In genomic region chr1:52421623-52422022, GRCm38 (mm10) we compare ENCODE assay signal across 21 mouse cellular contexts.
A peak's percentile ranks its signal among the peaks of the same experiment; 100 is the strongest.
DNase-seq lines count a peak whose midpoint lies in the region; ATAC-seq and TF ChIP-seq lines count a peak whose summit lies in the region.
"Had no signal": no experiment of that assay in that cellular context is flagged by ENCODE, and none has a peak within 500 bp of the region (broad histone marks: within the 10 kb centered on the region; RNA-seq: fewer than 3 reads in every experiment).

No protein-coding gene starts in this region.

- TF ChIP-seq CTCF in testis, adult 2 months (IDR thresholded peaks at IDR 0.05; ENCODE audit: control insufficient read depth, insufficient read depth, insufficient replicate concordance, low read depth, low read length): no peak

- peak overlapping the region; percentile 47; the same call in 1 of the 2 replicates for H3K27ac ChIP-seq in heart, embryonic 10.5 days
- H3K27ac ChIP-seq in heart, embryonic 14.5 days (replicated peaks in 1 of 2; ENCODE audit: control insufficient read depth in 1 of 2, insufficient read depth in 1 of 2, low read depth in 2 of 2, low read length in 2 of 2): peak overlapping the region; percentile 50 to 64
- 0 out of 2 replicates have a peak overlapping the region, but pooled peaks have one; percentile 26 for H3K27ac ChIP-seq in testis, adult 2 months (ENCODE audit: control insufficient read depth, insufficient read depth, low read depth, low read length)
- H3K27ac ChIP-seq: embryonic facial prominence, embryonic 15.5 days; forebrain, embryonic 10.5 days; hindbrain, embryonic 13.5 days; hindbrain, postnatal 0 days had no signal

- H3K9me3 ChIP-seq in heart, embryonic 10.5 days: no peaks in the 10 kb centered on the region
- H3K9me3 ChIP-seq in heart, embryonic 14.5 days (ENCODE audit: control insufficient read depth, low read length): no peaks in the 10 kb centered on the region
- H3K9me3 ChIP-seq: embryonic facial prominence, embryonic 15.5 days; forebrain, embryonic 10.5 days; G1E; hindbrain, embryonic 13.5 days had no signal

- intact Hi-C loops in heart, postnatal 14 days (cut with DNase I): no loop called here

- H3K36me3 ChIP-seq in heart, embryonic 10.5 days: no peaks in the 10 kb centered on the region
- no peaks in the 10 kb centered on the region for H3K36me3 ChIP-seq in heart, embryonic 14.5 days (ENCODE audit: control insufficient read depth, insufficient read depth, low read length)
- no peaks in the 10 kb centered on the region for H3K36me3 ChIP-seq in testis, adult 2 months (ENCODE audit: control insufficient read depth, insufficient read depth, low read length)
- H3K36me3 ChIP-seq: embryonic facial prominence, embryonic 15.5 days; forebrain, embryonic 10.5 days; G1E; hindbrain, embryonic 13.5 days had no signal

- no peak for ATAC-seq in heart, embryonic 14.5 days (ENCODE audit: insufficient number of reproducible peaks, insufficient read depth, low FRiP score, low read depth)
- ATAC-seq: forebrain, embryonic 14.5 days; hindbrain, postnatal 0 days had no signal

- H3K4me1 ChIP-seq in heart, embryonic 10.5 days: peaks cover 8% of the 10 kb centered on the region; the same call in 1 of the 2 replicates
- H3K4me1 ChIP-seq in heart, embryonic 14.5 days (ENCODE audit: control insufficient read depth in 2 of 2, insufficient read depth in 2 of 2, low read length in 2 of 2): peaks cover 0 to 12% of the 10 kb centered on the region in 2 experiments; a peak in 3 of 4 replicates
- H3K4me1 ChIP-seq in testis, adult 2 months (ENCODE audit: control insufficient read depth, insufficient read depth, low read length): no peaks in the 10 kb centered on the region; the same call in 1 of the 2 replicates
- H3K4me1 ChIP-seq: embryonic facial prominence, embryonic 15.5 days; forebrain, embryonic 10.5 days; hindbrain, embryonic 13.5 days had no signal

- H3K27me3 ChIP-seq in heart, embryonic 10.5 days (ENCODE audit: insufficient read depth, poor library complexity, severe bottlenecking): no peaks in the 10 kb centered on the region
- no peaks in the 10 kb centered on the region for H3K27me3 ChIP-seq in heart, embryonic 14.5 days (ENCODE audit: control insufficient read depth, insufficient read depth, low read length)
- no peaks in the 10 kb centered on the region for H3K27me3 ChIP-seq in testis, adult 2 months (ENCODE audit: control insufficient read depth, insufficient read depth, low read length)
- H3K27me3 ChIP-seq: embryonic facial prominence, embryonic 15.5 days; hindbrain, embryonic 13.5 days had no signal

- H3K4me2 ChIP-seq in heart, embryonic 14.5 days (ENCODE audit: low read length): no peak overlapping the region
- H3K4me2 ChIP-seq: embryonic facial prominence, embryonic 15.5 days; hindbrain, embryonic 13.5 days had no signal

- no peak for DNase-seq in heart, embryonic 10.5 days (ENCODE audit: low spot score)
- no peak for DNase-seq in heart, postnatal 4 days
- no peak for DNase-seq in heart, postnatal 14 days
- no peak for DNase-seq in testis, postnatal 10 days (ENCODE audit: low spot score)
- DNase-seq in layer of hippocampus, adult 11-12 months (ENCODE audit: low spot score): no peak
- DNase-seq: adrenal gland, adult 8-10 months; cerebellum, adult 2 months; cerebellum, postnatal 10 days; embryo, embryonic 11 days; gastrocnemius, postnatal 36 days; kidney, adult 11 months; kidney, adult 9 months had no signal

- H3K4me3 ChIP-seq in heart, embryonic 10.5 days: no peak overlapping the region
- no peak overlapping the region for H3K4me3 ChIP-seq in heart, embryonic 14.5 days (ENCODE audit: control insufficient read depth in 1 of 2, insufficient read depth in 1 of 2, low read depth in 1 of 2, low read length in 2 of 2)
- H3K4me3 ChIP-seq in testis, adult 2 months (ENCODE audit: control insufficient read depth, low read depth, low read length): no peak overlapping the region
- H3K4me3 ChIP-seq: embryonic facial prominence, embryonic 15.5 days; erythroblast, embryonic 14.5 days; forebrain, embryonic 10.5 days; hindbrain, embryonic 13.5 days had no signal

- H3K9ac ChIP-seq in heart, embryonic 14.5 days (ENCODE audit: low read length): no peak overlapping the region
- H3K9ac ChIP-seq: embryonic facial prominence, embryonic 15.5 days; hindbrain, embryonic 13.5 days had no signal

- no peak for TF ChIP-seq POLR2A in testis, adult 2 months (IDR thresholded peaks at IDR 0.05; ENCODE audit: control insufficient read depth, low read depth, low read length)
